Mouse (Mus musculus): ENCODE measurements at regions not wholly inside any gene's neighbourhood (a gene's known extent, or its start where the extent isn't known, plus 50 kb on each side); places are given as distances from the start of the nearest gene placed in this dataset.
A peak's percentile ranks its signal among the peaks of the same experiment; 100 is the strongest.

GRCm38 (mm10) chr4:95157653-95158430 is 105.8 kb upstream of the Jun start:
- Histone ChIP-seq H3K27me3 (ENCODE audit: low read depth, poor library complexity, severe bottlenecking) (no peaks in the 10 kb centered on the region), H3K4me1 (peaks cover 38% of the 10 kb centered on the region), H3K9me3 (replicated peaks) (no peaks in the 10 kb centered on the region), H3K36me3 (no peaks in the 10 kb centered on the region), H3K27ac (no peak overlapping the region; the same call in 1 of the 2 replicates), H3K4me3 (no peak overlapping the region)
- no peak for DNase-seq (ENCODE audit: low spot score)
- 79% methylated on average over 7 of the region's 7 CpGs for WGBS

- Histone ChIP-seq H3K9me3 (replicated peaks) (no peaks in the 10 kb centered on the region), H3K27ac (no peak overlapping the region), H3K36me3 (no peaks in the 10 kb centered on the region), H3K27me3 (ENCODE audit: low read depth, poor library complexity, severe bottlenecking) (no peaks in the 10 kb centered on the region), H3K4me3 (no peak overlapping the region), H3K4me1 (peaks cover 35% of the 10 kb centered on the region)
- no peak for DNase-seq (ENCODE audit: low spot score)
- 85% methylated on average over 6 of the region's 6 CpGs for WGBS
Measured at GRCm38 (mm10) chr4:95158632-95159424, 106.8 kb upstream of the Jun start.

- H3K36me3 ChIP-seq, result no peaks in the 10 kb centered on the region
- H3K27ac ChIP-seq, result peak overlapping the region; percentile 93; the same call in 1 of the 2 replicates
- DNase-seq (ENCODE audit: low spot score), result no peak
- H3K4me1 ChIP-seq, result peaks cover 26% of the 10 kb centered on the region
- no peak overlapping the region for H3K4me3 ChIP-seq
- 89% methylated on average over 4 of the region's 4 CpGs for WGBS
- no peaks in the 10 kb centered on the region for H3K27me3 ChIP-seq (ENCODE audit: low read depth, poor library complexity, severe bottlenecking)
- no peaks in the 10 kb centered on the region for H3K9me3 ChIP-seq (replicated peaks)
Measured at GRCm38 (mm10) chr4:95159821-95160220, 107.8 kb upstream of the Jun start.

- no peaks in the 10 kb centered on the region for H3K27me3 ChIP-seq (ENCODE audit: low read depth, poor library complexity, severe bottlenecking)
- H3K4me1 ChIP-seq, result peaks cover 24% of the 10 kb centered on the region
- peak overlapping the region; percentile 93; the same call in 1 of the 2 replicates for H3K27ac ChIP-seq
- H3K9me3 ChIP-seq (replicated peaks), result no peaks in the 10 kb centered on the region
- H3K4me3 ChIP-seq, result 0 out of 2 replicates have a peak overlapping the region, but pooled peaks have one; percentile 63
- 85% methylated on average over 3 of the region's 3 CpGs for WGBS
- DNase-seq (ENCODE audit: low spot score), result no peak
- no peaks in the 10 kb centered on the region for H3K36me3 ChIP-seq
Measured at GRCm38 (mm10) chr4:95160465-95160864, 108.4 kb upstream of the Jun start.

- WGBS, result 1% methylated on average over 53 of the region's 53 CpGs
- Histone ChIP-seq H3K27me3 (ENCODE audit: low read depth, poor library complexity, severe bottlenecking) (no peaks in the 10 kb centered on the region), H3K4me1 (peaks cover 29% of the 10 kb centered on the region), H3K9me3 (replicated peaks) (no peaks in the 10 kb centered on the region), H3K36me3 (no peaks in the 10 kb centered on the region), H3K27ac (peak overlapping the region; percentile 93), H3K4me3 (peak overlapping the region; percentile 63)
- DNase-seq (ENCODE audit: low spot score), result peak; percentile 82
Measured at GRCm38 (mm10) chr4:95160912-95161669, 109.1 kb upstream of the Jun start.

- Histone ChIP-seq H3K27ac (peak overlapping the region; percentile 93), H3K36me3 (no peaks in the 10 kb centered on the region), H3K4me1 (peaks cover 33% of the 10 kb centered on the region), H3K27me3 (ENCODE audit: low read depth, poor library complexity, severe bottlenecking) (no peaks in the 10 kb centered on the region), H3K4me3 (peak overlapping the region; percentile 63), H3K9me3 (replicated peaks) (no peaks in the 10 kb centered on the region)
- DNase-seq (ENCODE audit: low spot score), result no peak
- WGBS, result 24% methylated on average over 7 of the region's 7 CpGs
Measured at GRCm38 (mm10) chr4:95161670-95162020, 109.6 kb upstream of the Jun start.

- H3K4me3 ChIP-seq, result no peak overlapping the region
- 0 out of 2 replicates have a peak overlapping the region, but pooled peaks have one; percentile 17 for H3K27ac ChIP-seq
- H3K9me3 ChIP-seq (replicated peaks), result no peaks in the 10 kb centered on the region
- DNase-seq (ENCODE audit: low spot score), result no peak
- no peaks in the 10 kb centered on the region for H3K36me3 ChIP-seq
- peaks cover 30% of the 10 kb centered on the region for H3K4me1 ChIP-seq
- WGBS, result 86% methylated on average over 9 of the region's 9 CpGs
- no peaks in the 10 kb centered on the region for H3K27me3 ChIP-seq (ENCODE audit: low read depth, poor library complexity, severe bottlenecking)
Measured at GRCm38 (mm10) chr4:95162386-95163090, 110.5 kb upstream of the Jun start.

GRCm38 (mm10) chr4:95163403-95163802 is 111.4 kb upstream of the Jun start:
- DNase-seq (ENCODE audit: low spot score), result no peak
- Histone ChIP-seq H3K27ac (peak overlapping the region; percentile 17; the same call in 1 of the 2 replicates), H3K4me3 (no peak overlapping the region), H3K27me3 (ENCODE audit: low read depth, poor library complexity, severe bottlenecking) (no peaks in the 10 kb centered on the region), H3K4me1 (peaks cover 30% of the 10 kb centered on the region), H3K36me3 (no peaks in the 10 kb centered on the region), H3K9me3 (replicated peaks) (no peaks in the 10 kb centered on the region)
- 78% methylated on average over 4 of the region's 4 CpGs for WGBS

- no peaks in the 10 kb centered on the region for H3K27me3 ChIP-seq (ENCODE audit: low read depth, poor library complexity, severe bottlenecking)
- DNase-seq (ENCODE audit: low spot score), result no peak
- H3K4me1 ChIP-seq, result peaks cover 20% of the 10 kb centered on the region
- WGBS, result 79% methylated on average over 5 of the region's 5 CpGs
- no peak overlapping the region for H3K4me3 ChIP-seq
- H3K9me3 ChIP-seq (replicated peaks), result no peaks in the 10 kb centered on the region
- H3K36me3 ChIP-seq, result no peaks in the 10 kb centered on the region
- H3K27ac ChIP-seq, result no peak overlapping the region
Measured at GRCm38 (mm10) chr4:95166503-95166902, 114.5 kb upstream of the Jun start.

GRCm38 (mm10) chr4:95167216-95167615 is 115.2 kb upstream of the Jun start:
- H3K4me3 ChIP-seq, result no peak overlapping the region
- WGBS, result 97% methylated on average over 1 of the region's 1 CpGs
- no peak for DNase-seq (ENCODE audit: low spot score)
- no peaks in the 10 kb centered on the region for H3K9me3 ChIP-seq (replicated peaks)
- peaks cover 17% of the 10 kb centered on the region for H3K4me1 ChIP-seq
- H3K27ac ChIP-seq, result no peak overlapping the region
- H3K36me3 ChIP-seq, result no peaks in the 10 kb centered on the region
- no peaks in the 10 kb centered on the region for H3K27me3 ChIP-seq (ENCODE audit: low read depth, poor library complexity, severe bottlenecking)

GRCm38 (mm10) chr4:95169702-95170101 is 117.7 kb upstream of the Jun start:
- Histone ChIP-seq H3K27me3 (ENCODE audit: low read depth, poor library complexity, severe bottlenecking) (no peaks in the 10 kb centered on the region), H3K36me3 (no peaks in the 10 kb centered on the region), H3K27ac (no peak overlapping the region), H3K9me3 (replicated peaks) (no peaks in the 10 kb centered on the region), H3K4me3 (no peak overlapping the region), H3K4me1 (peaks cover 9% of the 10 kb centered on the region; the same call in 1 of the 2 replicates)
- no peak for DNase-seq (ENCODE audit: low spot score)
- WGBS, result 83% methylated on average over 2 of the region's 2 CpGs

GRCm38 (mm10) chr4:95177753-95178152 is 125.7 kb upstream of the Jun start:
- no peaks in the 10 kb centered on the region for H3K36me3 ChIP-seq
- H3K27ac ChIP-seq, result no peak overlapping the region
- WGBS, result 84% methylated on average over 2 of the region's 2 CpGs
- H3K27me3 ChIP-seq (ENCODE audit: low read depth, poor library complexity, severe bottlenecking), result no peaks in the 10 kb centered on the region
- no peak overlapping the region for H3K4me3 ChIP-seq
- DNase-seq (ENCODE audit: low spot score), result no peak
- H3K9me3 ChIP-seq (replicated peaks), result no peaks in the 10 kb centered on the region
- H3K4me1 ChIP-seq, result peaks cover 5% of the 10 kb centered on the region; the same call in 1 of the 2 replicates

Data from limb, embryonic 10.5 days (tissue).